Mouse (Mus musculus): ENCODE measurements at regions not wholly inside any gene's neighbourhood (a gene's known extent, or its start where the extent isn't known, plus 50 kb on each side); places are given as distances from the start of the nearest gene placed in this dataset.

GRCm38 (mm10) chrX:40174058-40174457 lies 310.7 kb upstream of the Cypt14 start:
- Histone ChIP-seq H3K4me3 (ENCODE audit: low read depth, low read length) (no peak overlapping the region), H3K9me3 (replicated peaks; ENCODE audit: control insufficient read depth, low read length) (no peaks in the 10 kb centered on the region), H3K36me3 (replicated peaks; ENCODE audit: control insufficient read depth, insufficient read depth, low read depth, low read length) (no peaks in the 10 kb centered on the region), H3K9ac (replicated peaks; ENCODE audit: low read length) (no peak overlapping the region), H3K27ac (replicated peaks; ENCODE audit: low read depth, low read length) (no peak overlapping the region), H3K4me2 (ENCODE audit: low read depth, low read length) (no peak overlapping the region), H3K4me1 (ENCODE audit: control insufficient read depth, insufficient read depth, low read length) (no peaks in the 10 kb centered on the region), H3K27me3 (ENCODE audit: control insufficient read depth, insufficient read depth, low read length) (no peaks in the 10 kb centered on the region)
- DNase-seq (ENCODE audit: low spot score): no peak
- no peak for ATAC-seq (replicated peaks; ENCODE audit: insufficient number of reproducible peaks, low FRiP score, low TSS enrichment, low read depth)
- WGBS: 95% methylated on average over 2 of the region's 2 CpGs

DNA sequence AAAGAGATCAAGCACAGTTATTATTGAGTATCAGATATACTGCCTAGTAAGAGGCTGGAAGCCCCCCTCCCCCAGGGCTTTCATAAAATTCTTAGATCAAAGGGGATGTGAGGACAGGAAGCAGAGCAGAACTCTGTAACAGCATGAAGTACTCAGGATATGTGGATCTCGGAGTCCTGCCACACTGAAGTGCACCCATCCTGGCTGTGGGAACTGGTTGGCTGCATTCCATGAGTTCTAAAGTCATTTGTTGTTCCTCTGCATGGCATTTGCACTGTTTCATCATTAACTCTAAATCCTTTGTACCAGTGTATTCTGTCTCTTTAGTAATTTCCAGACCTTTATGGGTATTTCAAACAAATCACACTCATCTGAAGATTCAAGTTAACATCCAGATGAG lies 267.0 kb upstream of the Cypt14 start:
- no peaks in the 10 kb centered on the region for H3K9me3 ChIP-seq (replicated peaks; ENCODE audit: control insufficient read depth, low read length)
- DNase-seq (ENCODE audit: low spot score) (peak; percentile 13), ATAC-seq (replicated peaks; ENCODE audit: insufficient number of reproducible peaks, low FRiP score, low TSS enrichment, low read depth) (no peak)
- H3K27me3 ChIP-seq (ENCODE audit: control insufficient read depth, insufficient read depth, low read length): no peaks in the 10 kb centered on the region
- no peak overlapping the region for H3K4me2 ChIP-seq (ENCODE audit: low read depth, low read length)
- WGBS: 47% methylated on average over 1 of the region's 1 CpGs
- no peaks in the 10 kb centered on the region for H3K36me3 ChIP-seq (replicated peaks; ENCODE audit: control insufficient read depth, insufficient read depth, low read depth, low read length)
- no peak overlapping the region for H3K4me3 ChIP-seq (ENCODE audit: low read depth, low read length)
- no peak overlapping the region for H3K9ac ChIP-seq (replicated peaks; ENCODE audit: low read length)
- H3K27ac ChIP-seq (replicated peaks; ENCODE audit: low read depth, low read length): no peak overlapping the region
- H3K4me1 ChIP-seq (ENCODE audit: control insufficient read depth, insufficient read depth, low read length): no peaks in the 10 kb centered on the region

All from embryonic facial prominence, embryonic 11.5 days (tissue).